Mouse (Mus musculus) liver, embryonic 14.5 days (tissue): ENCODE data around the gene Hps1.

ENCODE experiments used
- CTCF ChIP-seq: IDR thresholded peaks from 2 replicates; pipeline ENCODE4 v1.5.1; 2016; ENCODE audit warnings: antibody characterized with exemption, low read depth, control low read depth
- EP300 ChIP-seq: IDR thresholded peaks from 2 replicates; pipeline ENCODE4 v1.6.1; 2016; ENCODE audit warnings: antibody characterized with exemption, low read depth

- TF ChIP-seq CTCF (no peak), EP300 (no peak)
Observed at GRCm38 (mm10) chr19:42752363-42752931, 27.3 kb downstream of the Hps1 start, which contains the start of gene Pyroxd2.
